Mouse (Mus musculus): ENCODE measurements around the gene Tbc1d22a. TPM values are rescaled to one million over a fixed set of nuclear protein-coding genes. Genes with fewer than 3 reads are reported as not detected.

The Tbc1d22a gene
- polyA plus RNA-seq, 1 experiment, result 48.1 TPM

DNA sequence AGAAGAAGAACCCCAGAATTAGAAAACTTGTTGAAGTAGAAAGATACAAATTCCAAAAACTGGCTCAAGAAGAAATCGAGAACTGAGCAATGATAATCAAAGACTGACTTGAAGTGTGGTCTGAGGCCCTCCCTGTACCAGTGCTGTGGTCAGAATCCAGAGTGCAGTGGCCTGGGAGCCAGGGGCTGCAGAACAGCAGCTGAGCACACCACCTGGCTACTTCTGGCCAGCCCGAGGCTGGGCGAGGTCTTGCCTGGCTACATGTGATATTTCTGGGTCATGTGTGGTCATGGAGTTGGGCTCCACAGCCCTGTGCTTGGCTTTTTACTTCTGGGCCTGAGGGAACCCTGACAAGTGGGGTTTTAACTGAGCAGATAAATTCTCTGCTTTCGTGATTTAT, 292.4 kb downstream of the Tbc1d22a start:
- DNase-seq (ENCODE audit: low read depth), result no peak

DNA sequence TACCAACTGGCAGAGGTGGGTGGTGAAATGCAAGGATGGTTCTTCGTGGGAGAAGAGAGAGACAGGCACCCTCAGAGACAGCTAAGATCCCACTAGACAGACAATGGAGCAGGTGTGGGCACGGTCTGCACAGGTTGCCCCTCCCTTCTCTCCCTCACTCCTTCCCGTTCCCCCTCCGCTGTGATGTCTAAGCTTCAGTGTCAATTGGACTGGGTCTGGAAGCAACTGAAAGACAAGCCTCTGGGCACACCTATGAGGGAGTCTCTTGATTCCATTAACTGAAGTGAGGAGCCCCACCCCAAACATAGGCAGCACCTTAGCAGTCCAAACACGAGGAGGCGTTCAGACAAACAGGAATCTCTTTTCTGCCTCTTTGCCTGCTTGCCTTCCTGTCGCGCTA, 293.3 kb downstream of the Tbc1d22a start:
- DNase-seq (ENCODE audit: low read depth), result no peak

DNA sequence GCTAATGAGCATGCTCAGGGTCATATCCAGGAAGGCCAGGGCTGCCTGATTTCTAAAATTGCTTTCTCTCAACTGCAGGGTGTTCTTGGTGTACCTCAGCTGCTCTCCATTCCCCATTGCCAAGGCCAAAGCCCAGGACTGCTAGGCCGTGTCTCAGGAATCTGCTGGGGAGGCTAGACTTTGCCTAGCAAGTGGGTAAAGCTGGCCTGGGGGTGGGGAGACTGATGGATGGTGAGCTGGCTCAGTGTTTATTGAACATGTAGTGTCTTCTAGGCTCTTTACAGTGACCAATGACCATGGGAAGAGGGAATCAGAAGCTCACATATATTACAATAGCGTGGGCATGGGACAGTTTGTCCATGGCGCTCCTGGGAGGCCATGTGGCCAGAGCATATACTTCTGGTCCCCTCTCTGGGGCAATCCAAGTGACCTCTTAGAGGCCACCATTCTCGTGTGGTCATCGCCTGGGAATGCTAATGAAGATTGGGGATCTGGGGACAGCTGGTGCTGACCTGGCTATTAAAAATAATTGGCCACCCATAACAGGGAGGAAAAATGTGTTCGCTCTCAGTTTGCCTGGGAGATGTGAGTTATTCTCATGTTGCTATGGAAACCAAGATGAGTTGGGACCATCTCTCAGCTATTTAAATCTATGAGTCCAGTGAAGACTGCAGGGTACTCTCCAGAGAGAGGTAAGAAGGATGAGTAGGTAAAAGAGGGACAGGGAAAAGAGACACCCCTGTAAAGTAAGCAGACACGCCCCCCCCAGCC, 294.3 kb downstream of the Tbc1d22a start:
- DNase-seq (ENCODE audit: low read depth), result no peak

DNA sequence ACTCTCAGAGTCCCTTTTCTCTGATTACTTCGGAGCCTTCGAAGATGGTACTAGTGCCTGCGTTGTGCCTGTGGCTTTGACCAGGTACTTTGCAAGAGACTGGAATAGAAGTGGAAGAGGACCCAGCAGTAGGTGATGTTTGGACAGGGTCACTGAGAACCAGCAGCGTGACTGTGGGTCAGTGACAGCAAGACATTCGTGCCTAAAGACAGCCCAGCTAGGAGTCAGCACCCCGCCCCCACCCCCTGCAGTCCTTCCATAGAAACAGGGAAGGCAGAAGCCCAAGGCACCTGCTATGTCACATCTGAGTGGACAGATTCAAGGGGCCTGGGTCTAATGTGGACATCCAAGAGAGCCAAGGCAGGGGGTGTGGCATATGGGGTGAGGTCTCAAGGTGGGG, 295.3 kb downstream of the Tbc1d22a start:
- no peak for DNase-seq (ENCODE audit: low read depth)

DNA sequence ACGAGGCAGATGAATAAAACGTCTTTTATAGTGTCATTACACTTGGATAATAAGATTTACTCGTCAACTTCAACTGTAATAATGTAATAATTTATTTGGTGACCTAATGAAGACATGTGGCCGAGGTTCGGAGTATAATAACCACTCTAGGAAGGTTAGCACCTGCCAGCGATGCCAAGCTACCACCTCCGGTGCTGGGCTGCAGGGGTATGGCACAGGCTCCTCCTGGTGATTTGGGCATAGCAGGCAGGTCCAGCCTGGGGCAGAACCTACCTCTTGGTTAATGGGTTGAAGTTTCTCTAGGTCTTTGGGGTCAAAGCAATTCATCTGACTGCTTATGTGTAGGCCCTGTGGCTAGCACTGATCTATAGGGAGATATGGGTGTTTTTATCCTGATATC, 296.9 kb downstream of the Tbc1d22a start:
- no peak for DNase-seq (ENCODE audit: low read depth)

DNA sequence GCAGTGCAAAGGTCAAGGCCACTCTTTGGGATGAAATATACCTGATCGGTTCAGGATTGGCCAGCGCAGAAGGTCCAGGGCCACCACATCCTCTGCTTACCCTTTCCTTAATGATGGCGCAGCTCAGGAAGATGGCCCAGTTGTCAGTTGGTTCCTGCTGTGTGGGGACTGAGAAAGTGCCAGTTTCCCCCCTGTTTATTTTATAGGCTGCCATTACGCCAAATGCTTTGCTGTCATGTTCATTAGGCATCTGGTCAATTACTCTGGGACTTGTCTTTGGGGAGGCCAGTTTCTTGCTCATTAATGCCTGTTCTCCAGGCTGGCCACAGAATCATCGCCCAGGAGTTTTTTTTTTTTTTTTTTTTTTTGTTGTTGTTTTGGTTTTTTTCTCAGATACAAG, 299.1 kb downstream of the Tbc1d22a start:
- no peak for DNase-seq (ENCODE audit: low read depth)

DNA sequence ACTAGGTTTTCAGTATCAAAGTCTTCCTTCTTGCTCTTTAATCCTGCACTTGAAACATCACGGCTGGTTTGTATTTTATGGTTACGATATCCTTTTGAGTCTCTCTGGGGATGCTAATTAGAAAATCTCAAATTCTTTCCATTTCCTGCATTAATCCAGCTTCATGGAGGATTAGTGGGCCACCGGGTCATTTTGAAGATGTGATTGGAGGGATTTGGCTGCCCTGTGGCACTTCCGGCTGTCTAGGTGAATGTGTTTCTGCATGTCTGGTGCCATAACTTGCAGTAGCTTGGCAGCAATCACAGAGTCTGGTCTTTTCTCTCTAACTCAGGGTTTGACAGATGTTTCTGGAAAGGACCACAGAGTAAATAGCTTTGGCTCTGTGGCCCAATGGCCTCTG, 305.9 kb downstream of the Tbc1d22a start:
- no peak for DNase-seq (ENCODE audit: low read depth)

DNA sequence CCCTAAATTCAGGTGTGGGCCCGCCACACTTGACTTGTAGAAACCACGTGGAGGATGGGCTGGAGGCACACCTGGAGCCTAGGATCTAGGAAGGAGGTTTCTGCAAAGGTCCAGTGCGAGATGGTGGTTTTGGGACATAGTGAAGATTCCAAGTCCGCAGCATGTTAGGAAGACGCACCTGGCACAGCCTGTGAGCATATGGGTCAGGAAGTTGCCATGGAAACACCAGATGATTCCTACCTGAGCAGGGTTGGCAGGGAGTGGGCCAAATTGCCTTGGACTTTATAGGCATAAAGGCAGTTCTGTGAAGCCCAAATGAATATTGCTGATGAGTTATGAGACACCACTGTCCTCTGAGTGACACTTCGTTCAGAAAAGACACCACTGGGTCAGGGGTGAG, 321.1 kb downstream of the Tbc1d22a start:
- no peak for DNase-seq (ENCODE audit: low read depth)

DNA sequence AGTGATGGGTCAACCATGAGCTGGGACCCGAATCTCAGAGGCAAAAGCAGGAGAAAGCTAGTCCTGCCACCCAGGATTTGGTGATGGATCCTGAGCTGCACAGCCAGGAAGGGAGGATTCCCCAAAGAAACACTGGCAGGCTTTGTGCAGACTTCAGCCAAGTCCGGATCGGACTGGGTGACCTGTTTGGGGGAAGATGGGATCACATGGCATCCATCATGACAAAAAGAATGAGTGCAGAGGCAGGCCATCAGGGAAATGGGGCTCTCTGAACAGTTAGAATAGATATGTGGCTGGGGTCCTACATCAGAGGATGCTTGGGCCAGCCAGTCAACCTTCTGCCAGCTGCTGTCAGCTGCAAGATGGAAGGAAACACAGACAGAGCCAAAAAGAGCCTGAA, 328.1 kb downstream of the Tbc1d22a start:
- no peak for DNase-seq (ENCODE audit: low read depth)

DNA sequence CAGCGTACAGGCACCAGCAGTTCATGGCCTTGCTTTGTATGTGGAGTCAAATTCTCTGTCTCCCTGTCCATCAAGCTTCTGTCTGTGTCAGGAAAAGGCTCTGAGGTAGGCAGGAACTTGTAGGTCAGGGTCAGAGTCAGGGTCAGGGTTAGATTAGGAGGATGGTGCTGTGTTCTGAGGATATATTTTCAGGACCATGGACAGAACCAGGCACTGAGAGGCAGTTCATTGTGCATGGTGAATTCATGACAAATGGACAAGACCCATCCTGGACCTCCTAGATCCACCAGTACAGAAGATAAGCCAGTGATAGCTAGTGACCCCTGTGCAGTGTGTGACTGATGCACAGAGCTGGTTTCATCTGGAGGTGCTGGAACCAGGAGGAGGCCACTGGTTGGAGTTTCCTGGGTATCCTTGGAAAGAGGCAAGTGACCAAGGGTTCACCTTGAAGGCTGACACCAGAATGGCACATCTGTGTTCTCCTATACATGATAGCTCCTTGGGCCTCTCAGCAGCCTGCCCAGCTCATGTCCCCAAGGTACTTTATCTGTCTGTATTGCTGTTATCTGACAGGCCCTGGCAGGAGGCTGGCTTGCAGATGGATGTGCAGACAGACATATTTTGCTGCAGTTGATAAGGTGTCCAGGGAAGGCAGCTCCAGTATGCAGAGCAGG, 330.0 kb downstream of the Tbc1d22a start:
- no peak for DNase-seq (ENCODE audit: low read depth)

Other genes with a start within 250 kb of the Tbc1d22a start
- gene Celsr1, start 180.7 kb upstream of the Tbc1d22a start, polyA plus RNA-seq (2012; rRNA removed), result 6.4 and 9.8 TPM in 2 replicates
- gene Gramd4, start 156.8 kb upstream of the Tbc1d22a start, polyA plus RNA-seq (2012; rRNA removed), result 42.5 and 44.3 TPM in 2 replicates
- 16.1 and 16.4 TPM in 2 replicates for gene Cerk, start 28.3 kb upstream of the Tbc1d22a start, polyA plus RNA-seq (2012; rRNA removed)